Mouse (Mus musculus) CH12.LX (cell line): ENCODE measurements around the gene Ugcg. TPM values are rescaled to one million over a fixed set of nuclear protein-coding genes. Genes with fewer than 3 reads are reported as not detected.
"Not testable (repeated sequence)": the region's sequence is repeated elsewhere in the genome, so short reads cannot be mapped to it uniquely, and the experiment has no call there.

Source experiments
- DNase-seq: peaks from one replicate; pipeline ENCODE4 v3.0.0-alpha.2; 2013; ENCODE audit errors: extremely low read depth
- H3K27ac ChIP-seq: 2 replicates; pipeline ENCODE4 v1.5.1; 2012; ENCODE audit warnings: low read depth, mild to moderate bottlenecking, control low read depth, moderate library complexity; ENCODE audit not compliant: insufficient read depth
- H3K27me3 ChIP-seq: replicated peaks from 2 replicates; pipeline ENCODE3; 2012; ENCODE audit warnings: inconsistent platforms
- H3K36me3 ChIP-seq, 2 experiments: replicated peaks in 1 of 2; 2 replicates each; pipeline versions ENCODE3 to v1.6.1; 2012; ENCODE audit warnings: inconsistent platforms in 1 of 2, low read length in 1 of 2, mild to moderate bottlenecking in 1 of 2, mixed read lengths in 1 of 2, moderate library complexity in 1 of 2; ENCODE audit not compliant: control insufficient read depth in 1 of 2, insufficient read depth in 1 of 2
- H3K4me1 ChIP-seq, 2 experiments: 2 replicates each; pipeline ENCODE4 v1.6.1; 2012; ENCODE audit warnings: inconsistent platforms in 1 of 2, moderate library complexity in 1 of 2; ENCODE audit not compliant: insufficient read depth in 2 of 2, control insufficient read depth in 1 of 2
- H3K4me2 ChIP-seq: 2 replicates; pipeline ENCODE4 v1.6.1; 2012; ENCODE audit warnings: low read depth, mild to moderate bottlenecking, control low read depth; ENCODE audit not compliant: poor library complexity, insufficient read depth, severe bottlenecking
- H3K4me3 ChIP-seq, 3 experiments: fragments of 150-350 bp in 1 of 3; sonication (generic) in 1 of 3; replicated peaks in 1 of 3; 2 replicates each; pipeline versions ENCODE3 to v1.5.1; 2011 to 2012; ENCODE audit warnings: low read depth in 2 of 3, low read length in 2 of 3, mild to moderate bottlenecking in 2 of 3, moderate library complexity in 2 of 3, control low read depth in 1 of 3, improper control_type of control experiment in 1 of 3, inconsistent platforms in 1 of 3, mixed read lengths in 1 of 3; ENCODE audit not compliant: poor library complexity in 1 of 3
- H3K79me2 ChIP-seq: replicated peaks from 2 replicates; pipeline ENCODE4 v1.6.1; 2012; ENCODE audit warnings: mild to moderate bottlenecking, moderate library complexity; ENCODE audit not compliant: control insufficient read depth, poor library complexity, insufficient read depth, severe bottlenecking; ENCODE audit errors: extremely low read depth
- H3K9ac ChIP-seq: 2 replicates; pipeline ENCODE4 v1.6.1; 2012; ENCODE audit warnings: low read depth, mild to moderate bottlenecking, control low read depth, moderate library complexity; ENCODE audit not compliant: insufficient read depth
- H3K9me3 ChIP-seq: replicated peaks from 2 replicates; pipeline ENCODE3; 2012; ENCODE audit warnings: low read length, inconsistent platforms, mixed read lengths
- BHLHE40 ChIP-seq: IDR thresholded peaks from 2 replicates; pipeline ENCODE4 v1.6.1; 2011; ENCODE audit warnings: mild to moderate bottlenecking, low read depth, low read length, improper control_type of control experiment
- EP300 ChIP-seq: IDR thresholded peaks from 2 replicates; pipeline ENCODE4 v1.6.1; 2011; ENCODE audit warnings: low read length, improper control_type of control experiment
- IRF4 ChIP-seq: IDR thresholded peaks from 2 replicates; pipeline ENCODE4 v1.6.1; 2014; ENCODE audit warnings: low read depth, mild to moderate bottlenecking, inconsistent platforms, low read length, improper control_type of control experiment
- MAFK ChIP-seq: IDR thresholded peaks from 2 replicates; pipeline ENCODE4 v1.6.1; 2011; ENCODE audit warnings: low read length, improper control_type of control experiment; ENCODE audit not compliant: insufficient replicate concordance
- MAX ChIP-seq: IDR thresholded peaks from 2 replicates; pipeline ENCODE4 v1.6.1; 2011; ENCODE audit warnings: low read length, improper control_type of control experiment
- MXI1 ChIP-seq: IDR thresholded peaks from 2 replicates; pipeline ENCODE4 v1.6.1; 2011; ENCODE audit warnings: mild to moderate bottlenecking, low read depth, low read length, improper control_type of control experiment
- MYC ChIP-seq: IDR thresholded peaks from 2 replicates; pipeline ENCODE4 v1.6.1; 2011; ENCODE audit warnings: low read depth, mild to moderate bottlenecking, improper control_type of control experiment, low read length
- SIN3A ChIP-seq: IDR thresholded peaks from 2 replicates; pipeline ENCODE4 v1.6.1; 2012; ENCODE audit warnings: low read length, improper control_type of control experiment, inconsistent platforms
- ZC3H11A ChIP-seq: IDR thresholded peaks from 2 replicates; pipeline ENCODE4 v1.6.1; 2012; ENCODE audit warnings: low read depth, mild to moderate bottlenecking, inconsistent platforms, low read length, improper control_type of control experiment
- ZMIZ1 ChIP-seq: IDR thresholded peaks from 2 replicates; pipeline ENCODE4 v1.6.1; 2012; ENCODE audit warnings: low read depth, mild to moderate bottlenecking, inconsistent platforms, low read length, improper control_type of control experiment
- ZNF384 ChIP-seq: IDR thresholded peaks from 2 replicates; pipeline ENCODE4 v1.6.1; 2012; ENCODE audit warnings: low read depth, low read length, improper control_type of control experiment, inconsistent platforms
- dilution Hi-C: fragments of 300-500 bp; cut with MboI; formaldehyde crosslinking; loops from 2 replicates; pipeline ENCODE4 v1.14.3; 2020; ENCODE audit warnings: low sequenced_read_pairs; ENCODE audit not compliant: extremely low pct_unique_long_range_greater_than_20kb, extremely low pct_ligation_motif_present
- in situ Hi-C: fragments of 300-500 bp; cut with MboI; formaldehyde crosslinking; loops from 3 replicates; pipeline ENCODE4 v1.14.3; 2019; ENCODE audit warnings: low sequenced_read_pairs, low pct_ligation_motif_present, low pct_unique_long_range_greater_than_20kb, mixed read lengths
- polyA plus RNA-seq: library from polyadenylated mRNA; unstranded; fragments of >175 nt; gene quantifications from 2 replicates; pipeline ENCODE4 v1.2.1, GENCODE M21; 2012; ENCODE audit warnings: low read depth; ENCODE audit not compliant: insufficient read length
- total RNA-seq, 2 experiments: library from RNA; depleted of rRNA; stranded (reverse); fragments of 300-350 nt in 1 of 2; fragments of >200 nt in 1 of 2; gene quantifications; 2 replicates each; pipeline ENCODE4 v1.2.3; 2012 to 2014

Ugcg gene
- total and polyA plus RNA-seq, 3 experiments: 25.8 to 69.5 (median 28.7) TPM

GRCm38 (mm10) chr4:59260871-59261515, 71.9 kb downstream of the Ugcg start:
- H3K27ac ChIP-seq: no peak overlapping the region
- no peaks in the 10 kb centered on the region for H3K36me3 ChIP-seq
- dilution Hi-C loops: no loop called here
- TF ChIP-seq ZC3H11A (no peak), ZMIZ1 (no peak), IRF4 (peak; percentile 8; the same call in 1 of the 2 replicates), MYC (0 out of 2 replicates have a peak, but pooled peaks have one; percentile 25), MXI1 (no peak), BHLHE40 (0 out of 2 replicates have a peak, but pooled peaks have one; percentile 18), EP300 (peak; percentile 25; the same call in 1 of the 2 replicates), MAFK (no peak), SIN3A (0 out of 2 replicates have a peak, but pooled peaks have one; percentile 42), MAX (no peak)
- H3K27me3 ChIP-seq: no peaks in the 10 kb centered on the region
- H3K4me2 ChIP-seq: no peak overlapping the region
- no peaks in the 10 kb centered on the region for H3K79me2 ChIP-seq
- peaks cover 21 to 76% of the 10 kb centered on the region in 2 experiments for H3K4me1 ChIP-seq
- in situ Hi-C loops: no loop called here
- no peak overlapping the region for H3K9ac ChIP-seq
- H3K9me3 ChIP-seq: no peaks in the 10 kb centered on the region
- DNase-seq: peak; percentile 61
- H3K4me3 ChIP-seq: no peak overlapping the region

- H3K27ac ChIP-seq, DNase-seq, in situ Hi-C loops, H3K36me3 ChIP-seq, H3K4me3 ChIP-seq, H3K9me3 ChIP-seq, H3K9ac ChIP-seq, H3K79me2 ChIP-seq, H3K4me2 ChIP-seq, dilution Hi-C loops, H3K27me3 ChIP-seq: not testable (repeated sequence)
- peak; percentile 75 for TF ChIP-seq ZNF384
- peaks cover 17 to 70% of the 10 kb centered on the region in 2 experiments for H3K4me1 ChIP-seq
Observed at GRCm38 (mm10) chr4:59261582-59261981, 72.5 kb downstream of the Ugcg start.

- in situ Hi-C loops (no loop called here), dilution Hi-C loops (no loop called here)
- no peak for DNase-seq
- no peak overlapping the region for H3K4me2 ChIP-seq
- H3K79me2 ChIP-seq: no peaks in the 10 kb centered on the region
- H3K36me3 ChIP-seq: no peaks in the 10 kb centered on the region
- H3K9ac ChIP-seq: no peak overlapping the region
- no peak overlapping the region for H3K4me3 ChIP-seq
- no peak overlapping the region for H3K27ac ChIP-seq
- H3K4me1 ChIP-seq: peaks cover 14 to 65% of the 10 kb centered on the region in 2 experiments
- TF ChIP-seq ZNF384: peak; percentile 56; the same call in 1 of the 2 replicates
- TF ChIP-seq EP300: no peak
- H3K9me3 ChIP-seq: peaks cover 3% of the 10 kb centered on the region
- no peaks in the 10 kb centered on the region for H3K27me3 ChIP-seq
Observed at GRCm38 (mm10) chr4:59262156-59262555, 73.1 kb downstream of the Ugcg start.
